Mouse (Mus musculus): ENCODE measurements around the gene Olfr466. TPM values are rescaled to one million over a fixed set of nuclear protein-coding genes. Genes with fewer than 3 reads are reported as not detected.

Olfr466 gene
- total RNA-seq, 2 experiments from 2014 or later: not detected

DNA sequence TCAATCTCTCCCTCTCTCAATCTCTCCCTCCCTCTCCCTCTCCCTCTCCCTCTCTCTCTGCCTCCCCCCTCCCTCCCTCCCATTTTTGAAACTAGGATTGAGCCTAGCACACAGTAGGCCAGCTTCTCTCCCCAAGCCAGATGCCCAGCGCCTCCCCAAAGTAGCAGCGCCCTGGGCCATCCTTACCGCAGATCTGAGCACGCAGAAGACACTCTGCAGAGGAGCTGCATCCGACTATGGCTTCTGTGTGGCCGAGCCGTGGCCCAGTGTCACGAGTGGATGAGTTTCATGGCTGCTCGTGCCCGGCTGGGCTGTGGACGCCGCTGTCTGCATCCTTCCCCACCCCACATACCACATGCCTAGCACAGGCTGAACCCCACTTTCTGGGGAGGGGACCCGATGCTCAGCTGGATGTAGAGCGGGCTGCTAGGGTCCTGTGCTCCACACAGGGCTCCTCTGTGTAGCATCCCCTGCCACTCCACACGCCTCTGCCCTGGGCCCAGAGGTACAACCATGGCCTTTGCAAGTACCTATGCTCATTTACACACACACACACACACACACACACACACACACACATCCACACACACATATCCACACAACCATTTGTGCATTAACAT is 26.5 kb downstream of the Olfr466 start:
- intact Hi-C loops (cut with DNase I): no loop called here
- Histone ChIP-seq H3K4me3 (no peak overlapping the region), H3K27ac (no peak overlapping the region)
- TF ChIP-seq CTCF (IDR thresholded peaks at IDR 0.05): no peak
- DNase-seq: no peak

DNA sequence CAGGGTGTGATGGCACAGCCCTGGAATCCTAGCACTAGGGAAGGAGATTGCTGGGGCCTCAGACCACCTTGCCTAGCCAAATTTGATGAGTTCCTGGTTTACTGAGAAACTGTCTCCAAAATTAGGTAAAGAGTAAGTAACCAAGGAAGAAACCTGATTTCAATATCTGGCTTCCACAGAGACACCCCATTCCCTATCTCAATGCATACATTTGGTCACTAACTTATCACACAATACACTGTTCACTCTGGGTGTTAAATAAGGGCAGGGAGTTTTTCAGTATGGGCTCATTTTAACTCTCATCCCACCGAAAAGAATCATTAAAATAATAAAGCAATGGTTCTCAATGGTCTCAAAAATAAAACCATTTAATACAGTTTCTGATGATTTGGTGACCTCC is 50.6 kb downstream of the Olfr466 start:
- TF ChIP-seq CTCF (IDR thresholded peaks at IDR 0.05): no peak
- intact Hi-C loops (cut with DNase I): no loop called here
- DNase-seq: no peak

More for the DNA sequence above, 50.6 kb downstream of the Olfr466 start:
- Histone ChIP-seq H3K27ac (no peak overlapping the region), H3K4me3 (no peak overlapping the region)

Other genes starting within 250 kb of the Olfr466 start
- not detected for gene Cntnap3, start 246.3 kb upstream of the Olfr466 start, total RNA-seq (2021)
- gene Spata31, start 232.8 kb upstream of the Olfr466 start, total RNA-seq (2021): not detected
- gene Spata31d1c, start 117.2 kb upstream of the Olfr466 start, total RNA-seq (2021): not detected
- gene Prss47, start 97.5 kb upstream of the Olfr466 start, total RNA-seq (2021): not detected
- 1 to 10 TPM; 5.6 to 8.6 TPM for gene Mfsd14b, start 37.3 kb upstream of the Olfr466 start, total RNA-seq (2021)
- not detected for gene Olfr465-ps1, start 12.2 kb upstream of the Olfr466 start, total RNA-seq (2021)
- not detected for gene Nlrp4f, start 55.7 kb downstream of the Olfr466 start, total RNA-seq (2021)
- not detected for gene Gm10775, start 109.3 kb downstream of the Olfr466 start, total RNA-seq (2021)
- 10 to 100 TPM in 1 of 2 experiments, 1 to 10 TPM in 1; 8.9 to 10.6 TPM for gene Zfp369, start 128.6 kb downstream of the Olfr466 start, total RNA-seq (2021)